In the genomic region with DNA sequence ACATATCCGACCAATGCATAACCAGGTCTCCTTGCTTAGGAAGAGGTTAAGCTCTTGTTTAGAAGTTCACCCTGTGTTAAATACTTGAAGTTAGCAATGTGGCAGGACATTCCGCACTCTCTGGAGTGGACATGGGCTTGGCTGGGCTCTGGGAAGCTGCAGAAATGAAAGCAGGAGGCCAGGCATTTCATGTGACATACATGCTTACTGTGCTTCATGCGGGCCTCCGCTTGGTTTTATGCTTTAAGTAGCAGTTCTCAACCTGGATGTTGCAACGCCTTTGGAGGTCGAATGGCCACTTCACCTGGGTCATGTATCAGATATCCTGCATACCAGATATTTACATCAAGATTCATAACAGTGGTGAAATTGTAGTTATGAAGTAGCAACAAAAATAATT, we compare ENCODE assay signal across 24 mouse cellular contexts.
"Had no signal": no experiment of that assay in that cellular context is flagged by ENCODE, and none has a peak within 500 bp of the region (broad histone marks: within the 10 kb centered on the region; RNA-seq: fewer than 3 reads in every experiment).

No protein-coding gene starts in this region.

- ATAC-seq: hindbrain, embryonic 16.5 days; inflammation-experienced regulatory T-cells, adult 6 months; intestine, embryonic 15.5 days; intestine, postnatal 0 days had no signal

- H3K27ac ChIP-seq: gastrocnemius, adult 2 months; heart, adult 2 months; hindbrain, embryonic 10.5 days; hindbrain, embryonic 12.5 days; hindbrain, embryonic 14.5 days; intestine, embryonic 15.5 days; limb, embryonic 13.5 days; limb, embryonic 15.5 days had no signal

- H3K4me3 ChIP-seq: gastrocnemius, adult 2 months; heart, adult 2 months; hindbrain, embryonic 10.5 days; hindbrain, embryonic 12.5 days; intestine, embryonic 15.5 days; limb, embryonic 13.5 days; limb, embryonic 15.5 days had no signal

- H3K27me3 ChIP-seq: hindbrain, embryonic 12.5 days; intestine, embryonic 15.5 days; limb, embryonic 13.5 days; limb, embryonic 15.5 days had no signal

- H3K4me2 ChIP-seq: heart, embryonic 11.5 days; hindbrain, embryonic 12.5 days; hindbrain, embryonic 14.5 days; intestine, embryonic 15.5 days; limb, embryonic 13.5 days; limb, embryonic 15.5 days had no signal

- H3K4me1 ChIP-seq: hindbrain, embryonic 10.5 days; hindbrain, embryonic 12.5 days; intestine, embryonic 15.5 days; limb, embryonic 13.5 days; limb, embryonic 15.5 days had no signal

- H3K9me3 ChIP-seq: hindbrain, embryonic 10.5 days; hindbrain, embryonic 12.5 days; intestine, embryonic 15.5 days; limb, embryonic 13.5 days; limb, embryonic 15.5 days had no signal

- DNase-seq: gastrocnemius, adult 2 months; gastrocnemius, postnatal 10 days; gastrocnemius, postnatal 25 days; heart, adult 2 months; heart, postnatal 10 days; heart, postnatal 4 days; kidney, adult 18-20 months; kidney, adult 8-10 months; kidney, postnatal 10 days; kidney, postnatal 25 days; kidney, postnatal 4 days; layer of hippocampus, adult 9-11 months; layer of hippocampus, postnatal 36 days; left cerebral cortex, postnatal 4 days had no signal

- H3K9ac ChIP-seq: hindbrain, embryonic 12.5 days; hindbrain, embryonic 14.5 days; intestine, embryonic 15.5 days; limb, embryonic 13.5 days; limb, embryonic 15.5 days had no signal

- H3K36me3 ChIP-seq: hindbrain, embryonic 10.5 days; hindbrain, embryonic 12.5 days; intestine, embryonic 15.5 days; limb, embryonic 13.5 days; limb, embryonic 15.5 days had no signal
